Mouse (Mus musculus) left cerebral cortex, postnatal 10 days (tissue): ENCODE data around the gene Sfxn1. TPM values are rescaled to one million over a fixed set of nuclear protein-coding genes. Genes with fewer than 3 reads are reported as not detected.
A peak's percentile ranks its signal among the peaks of the same experiment; 100 is the strongest.

ENCODE experiments used
- DNase-seq, 2 experiments: peaks; one replicate each; pipeline ENCODE4 v3.0.0; 2021 to 2022; ENCODE audit warnings: low spot score in 2 of 2, mixed read lengths in 1 of 2; ENCODE audit errors: extremely low spot score in 1 of 2
- intact Hi-C: fragments of 180-260 bp; cut with DNase I; formaldehyde crosslinking; loops from one replicate; pipeline ENCODE4 v1.15.1; 2025
- total RNA-seq, 2 experiments: library from RNA; stranded (reverse); gene quantifications; 2 replicates each; pipeline ENCODE4 v1.2.3; 2021

Sfxn1 gene
- 10 to 100 TPM; 68.2 to 68.6 TPM for total RNA-seq

DNA sequence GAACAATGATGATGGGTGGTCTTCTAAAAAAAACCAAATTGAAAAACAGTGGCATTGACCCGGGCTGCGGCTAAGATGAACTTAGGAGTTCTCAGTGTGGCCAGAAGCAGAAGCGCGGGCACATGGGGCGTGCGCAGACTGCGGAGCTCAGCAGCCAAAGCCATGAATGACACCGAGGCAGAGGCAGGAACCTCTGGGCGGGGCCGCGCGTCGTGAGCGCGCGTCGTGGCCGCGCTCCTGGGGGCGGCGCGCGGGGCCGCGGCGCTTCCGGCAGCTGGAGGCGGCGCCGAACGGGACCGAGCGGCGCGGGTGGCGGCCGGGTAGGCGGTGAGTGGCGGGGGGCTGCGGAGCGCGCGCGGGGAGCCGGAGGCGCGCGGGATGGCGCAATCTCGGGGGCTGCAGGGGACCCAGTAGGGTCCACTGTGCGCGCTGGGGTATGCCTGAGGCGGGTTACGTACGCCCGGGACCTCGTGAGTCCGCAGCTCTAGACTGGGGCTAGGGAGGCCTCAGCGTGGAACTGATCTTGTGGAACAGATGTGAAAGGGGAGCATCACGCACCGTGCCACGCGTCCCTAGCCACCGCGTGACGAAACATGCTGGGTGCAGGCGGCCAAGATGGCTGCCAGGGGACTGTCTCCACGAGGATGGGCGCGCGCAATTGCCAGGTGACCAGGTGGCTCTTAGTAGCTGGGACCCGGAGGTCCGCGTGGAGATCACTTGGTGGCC lies at the start of gene Sfxn1:
Sfxn1 (plus strand) TSS at position 264 of the 726 bp plus-strand sequence.
- DNase-seq: peak; percentile 62 to 82
- intact Hi-C loops: no loop called here

DNA sequence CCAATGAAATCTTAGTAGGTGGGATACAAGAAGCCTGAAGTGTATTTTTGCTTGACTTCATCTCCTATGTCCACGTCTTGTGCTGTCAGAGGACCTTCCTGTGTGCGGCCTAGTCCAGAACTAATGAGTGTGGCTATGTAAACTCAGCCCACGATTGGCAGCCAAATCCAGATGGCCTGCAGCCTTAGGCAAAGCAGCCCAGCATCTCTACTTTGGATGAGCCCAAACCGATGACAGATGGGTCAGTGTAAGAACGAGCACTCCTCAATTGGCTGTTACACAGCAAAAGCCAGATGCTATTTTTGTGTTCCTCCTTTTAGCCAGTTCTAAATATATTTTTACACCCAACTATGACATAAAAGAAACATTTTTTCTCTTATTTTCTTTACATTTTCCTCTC lies 48.4 kb upstream of the Sfxn1 start:
- DNase-seq: peak in 1 of 2 experiments; percentile 53
- intact Hi-C loops: no loop called here

- intact Hi-C loops: no loop called here
- DNase-seq: no peak
These were observed 44.6 kb upstream of the Sfxn1 start for GRCm38 (mm10) chr13:54027079-54027478.

DNA sequence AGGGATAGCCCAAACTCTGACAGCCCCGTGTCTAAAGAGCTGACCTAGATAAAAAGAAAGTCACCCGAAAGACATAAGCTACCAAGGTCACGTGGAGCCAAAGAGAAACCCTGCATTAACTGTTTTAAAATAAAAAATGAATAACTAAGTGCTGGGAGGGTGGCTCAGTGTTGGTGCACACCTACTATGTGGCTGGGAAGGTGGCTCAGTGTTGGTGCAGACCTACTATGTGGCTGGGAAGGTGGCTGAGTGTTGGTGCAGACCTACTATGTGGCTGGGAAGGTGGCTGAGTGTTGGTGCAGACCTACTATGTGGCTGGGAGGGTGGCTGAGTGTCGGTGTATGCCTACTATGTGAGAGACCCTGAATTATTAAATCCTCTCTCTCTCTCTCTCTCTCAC lies 38.0 kb upstream of the Sfxn1 start:
- no peak for DNase-seq
- intact Hi-C loops: no loop called here

DNA sequence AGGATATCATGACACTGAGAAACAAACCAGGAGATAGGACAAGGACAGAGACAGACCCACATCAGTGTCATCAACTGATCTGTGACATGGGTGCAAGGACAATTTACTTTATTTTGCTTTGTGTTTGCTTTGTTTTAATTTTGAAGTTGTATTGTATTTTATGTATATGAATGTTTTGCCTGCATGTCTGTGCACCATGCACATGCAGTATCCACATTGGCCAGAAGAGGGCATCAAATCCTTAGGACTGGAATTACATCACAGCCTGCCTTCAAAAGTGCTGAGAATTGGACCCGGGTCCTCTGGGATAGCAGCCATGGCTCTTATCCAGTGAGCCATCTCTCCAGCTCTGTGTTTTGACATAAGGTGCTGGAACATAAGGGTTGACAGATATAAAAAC lies 36.1 kb upstream of the Sfxn1 start:
- intact Hi-C loops: no loop called here
- no peak for DNase-seq

- no peak for DNase-seq
- intact Hi-C loops: no loop called here
These were observed 33.7 kb upstream of the Sfxn1 start for GRCm38 (mm10) chr13:54037936-54038335.

DNA sequence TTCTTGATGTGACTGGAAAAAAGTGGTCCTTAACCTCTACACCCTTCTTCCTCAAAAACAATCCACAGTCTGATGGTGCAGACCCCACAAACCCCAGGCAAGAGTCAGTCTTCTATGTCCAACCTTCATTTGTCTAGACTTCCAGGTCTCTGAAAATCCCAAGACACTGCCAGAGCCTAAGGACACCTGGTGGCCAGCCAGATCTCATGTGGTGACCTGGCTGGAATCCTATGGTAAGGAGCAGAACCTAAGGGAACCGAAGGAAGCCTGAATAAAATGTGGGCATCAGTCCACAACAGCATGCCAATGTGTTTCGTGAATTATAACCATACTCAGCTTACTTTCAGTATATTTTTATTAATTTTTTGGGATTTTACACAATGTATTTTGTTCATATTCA lies 31.4 kb upstream of the Sfxn1 start:
- no peak for DNase-seq
- intact Hi-C loops: no loop called here

DNA sequence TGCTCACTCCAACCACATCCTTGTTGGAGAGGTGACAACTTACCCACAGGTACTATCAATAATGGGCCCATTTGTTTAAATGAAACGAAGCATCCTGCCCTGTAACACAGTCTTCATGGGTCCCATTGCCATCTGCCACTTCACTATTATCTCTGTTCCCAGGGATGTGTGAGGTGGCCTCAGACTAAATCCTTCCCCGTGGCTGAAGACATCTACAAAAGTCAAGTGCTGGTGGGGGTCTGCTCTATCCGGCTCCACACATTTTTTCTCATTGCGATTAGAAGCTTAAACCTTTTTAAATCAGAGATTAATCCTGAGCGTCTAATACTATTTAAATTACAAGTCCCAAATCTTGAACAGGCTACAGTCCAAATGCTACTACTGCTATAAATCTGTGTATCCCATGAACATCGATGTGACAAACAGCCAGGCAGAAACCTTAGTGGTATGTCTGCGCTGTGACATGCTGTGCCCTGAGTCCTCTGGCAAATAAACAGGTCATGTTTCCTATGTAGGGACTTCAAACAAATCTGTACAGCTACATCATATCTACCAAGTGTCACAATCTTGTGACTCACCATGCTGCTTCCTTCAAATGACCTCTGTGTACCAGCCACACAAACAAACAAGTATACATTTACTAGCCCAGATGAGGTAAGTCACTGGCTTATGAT lies 22.9 kb upstream of the Sfxn1 start:
- intact Hi-C loops: no loop called here
- DNase-seq: no peak

DNA sequence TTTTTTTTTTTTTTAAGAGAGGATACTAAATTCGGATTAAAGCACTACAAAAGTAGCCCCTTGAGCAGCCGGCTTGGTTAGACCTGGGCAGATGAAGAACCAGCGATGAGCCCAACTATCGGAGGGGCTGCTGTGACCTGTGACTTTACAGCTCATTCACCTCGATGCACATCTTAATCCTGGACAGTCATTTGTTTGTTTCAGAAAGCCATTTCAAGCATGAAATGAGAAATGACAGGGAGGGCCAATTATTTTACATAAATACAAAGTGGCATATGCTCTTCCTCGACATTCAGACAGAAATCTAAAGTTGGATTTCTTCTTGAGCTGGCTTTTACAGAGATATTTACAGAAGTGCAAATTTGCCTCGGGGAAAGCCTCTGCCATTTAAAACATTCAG lies 20.0 kb upstream of the Sfxn1 start:
- intact Hi-C loops: loop anchor here (10.0 kb wide), 1 partner anchor 127 kb away; no protein-coding TSS in a partner anchor
- DNase-seq: no peak

DNA sequence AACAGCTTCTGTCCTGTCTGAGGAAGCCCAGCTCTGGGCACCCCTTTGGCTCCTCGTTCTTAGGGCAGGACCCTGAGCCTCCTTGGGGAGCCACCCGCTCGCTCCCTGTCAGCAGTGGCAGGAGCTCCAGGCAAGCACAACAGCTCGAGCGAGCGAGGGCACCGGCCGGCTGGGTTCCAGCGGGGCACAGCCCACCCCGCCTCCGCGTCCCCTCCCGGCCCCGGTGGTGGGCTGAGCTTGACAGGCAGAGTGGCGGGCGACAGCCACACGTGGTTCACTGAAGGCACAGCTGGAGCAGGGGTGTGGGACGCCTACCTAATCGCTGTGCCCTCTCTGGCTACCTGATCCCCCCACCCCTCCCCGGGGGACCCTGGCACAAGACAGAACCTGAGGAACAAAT lies 16.7 kb upstream of the Sfxn1 start:
- intact Hi-C loops: loop anchor here (10.0 kb wide), 1 partner anchor 130 kb away; no protein-coding TSS in a partner anchor
- peak in 1 of 2 experiments; percentile 52 for DNase-seq

DNA sequence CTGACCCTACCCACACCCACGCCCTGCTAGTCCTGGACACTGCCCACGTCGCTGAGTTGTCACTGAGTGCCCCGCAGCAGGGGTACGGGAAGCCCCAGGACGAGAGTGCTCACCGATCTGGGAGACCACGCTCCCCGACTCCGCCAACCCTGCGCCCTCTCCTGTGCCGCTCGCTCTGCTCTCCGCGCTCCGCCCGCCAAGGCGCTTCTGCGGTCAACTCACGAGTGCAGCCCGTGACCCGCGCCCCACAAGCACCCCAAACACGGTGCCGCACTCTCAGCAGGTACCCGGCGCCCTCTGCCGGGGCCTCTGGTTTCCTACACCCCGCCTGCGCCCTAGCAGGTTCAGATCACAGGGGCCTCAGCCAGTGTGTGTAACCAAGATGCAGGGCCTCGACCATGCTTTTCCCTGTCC lies 16.2 kb upstream of the Sfxn1 start, which contains the start of gene Drd1:
Drd1 (minus strand) TSS at position 258 of the 414 bp plus-strand sequence.
- intact Hi-C loops: loop anchor here (10.0 kb wide), 1 partner anchor 131 kb away; no protein-coding TSS in a partner anchor
- peak; percentile 72 to 81 for DNase-seq

- intact Hi-C loops: loop anchor here (2.0 to 10.0 kb wide), 2 partner anchors 279 to 617 kb away; no protein-coding TSS in a partner anchor
- DNase-seq: no peak
These were observed 9.6 kb upstream of the Sfxn1 start for GRCm38 (mm10) chr13:54062068-54062467.

- no peak for DNase-seq
- intact Hi-C loops: loop anchor here (2.0 to 10.0 kb wide), 2 partner anchors 280 to 618 kb away; no protein-coding TSS in a partner anchor
These were observed 8.4 kb upstream of the Sfxn1 start for GRCm38 (mm10) chr13:54063292-54063691.

DNA sequence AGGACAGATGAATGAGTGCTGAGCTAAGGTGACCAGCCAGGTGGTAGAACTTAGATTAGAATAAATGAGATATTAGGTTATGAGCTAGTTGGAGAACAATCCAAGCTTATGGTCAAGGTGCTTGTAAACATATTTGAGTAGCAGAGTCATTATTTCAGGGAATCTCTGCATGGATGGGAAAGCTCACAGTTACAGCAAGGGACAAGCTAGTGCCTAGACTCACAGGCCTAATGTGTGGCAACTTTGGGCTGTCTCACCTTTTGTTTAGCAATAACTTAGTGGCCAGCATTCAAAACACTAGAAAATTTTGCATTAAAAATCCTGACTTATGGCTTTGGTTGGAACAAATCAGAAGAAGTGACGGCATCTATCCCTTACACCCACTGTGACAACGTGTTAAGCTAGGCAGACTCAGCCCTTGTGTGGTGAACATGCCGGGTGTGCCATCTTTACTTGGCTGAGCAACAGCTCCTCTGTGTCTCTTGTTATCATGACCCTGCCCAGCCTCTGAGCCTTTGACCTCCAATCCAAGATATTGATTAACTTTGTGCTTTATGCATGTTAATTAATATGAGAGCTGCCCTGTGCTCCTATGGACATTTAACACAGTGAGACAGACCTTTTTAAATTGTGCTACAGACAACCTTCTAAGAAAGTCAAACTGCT lies 5.5 kb upstream of the Sfxn1 start:
- DNase-seq: no peak
- intact Hi-C loops: loop anchor here (10.0 kb wide), 1 partner anchor 621 kb away; no protein-coding TSS in a partner anchor

GRCm38 (mm10) chr13:54067617-54068166 lies 4.0 kb upstream of the Sfxn1 start:
- intact Hi-C loops: loop anchor here (10.0 kb wide), 1 partner anchor 623 kb away; no protein-coding TSS in a partner anchor

DNA sequence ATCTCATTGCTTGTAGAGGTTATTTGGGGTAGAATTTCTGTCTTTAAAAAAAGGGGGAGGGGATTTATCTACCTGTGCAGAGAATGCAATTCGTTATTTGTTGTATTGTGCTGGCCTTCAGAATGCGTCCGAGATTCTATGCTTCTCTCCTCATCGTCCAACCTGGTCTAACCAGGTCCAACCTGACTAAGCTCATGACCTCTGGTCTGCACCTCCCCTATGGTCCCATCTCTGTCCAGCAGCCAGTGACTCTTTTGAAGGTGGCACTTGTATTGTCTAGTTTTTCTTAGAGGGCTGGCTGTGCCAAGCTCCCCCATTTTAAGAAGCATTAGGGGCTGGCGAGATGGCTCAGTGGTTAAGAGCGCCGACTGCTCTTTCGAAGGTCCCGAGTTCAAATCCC lies 658 bp upstream of the Sfxn1 start:
- DNase-seq: no peak
- intact Hi-C loops: no loop called here

More at GRCm38 (mm10) chr13:54067617-54068166, 4.0 kb upstream of the Sfxn1 start:
- DNase-seq: no peak

- DNase-seq: no peak
- intact Hi-C loops: no loop called here
These were observed 923 bp downstream of the Sfxn1 start for GRCm38 (mm10) chr13:54072526-54073057.

DNA sequence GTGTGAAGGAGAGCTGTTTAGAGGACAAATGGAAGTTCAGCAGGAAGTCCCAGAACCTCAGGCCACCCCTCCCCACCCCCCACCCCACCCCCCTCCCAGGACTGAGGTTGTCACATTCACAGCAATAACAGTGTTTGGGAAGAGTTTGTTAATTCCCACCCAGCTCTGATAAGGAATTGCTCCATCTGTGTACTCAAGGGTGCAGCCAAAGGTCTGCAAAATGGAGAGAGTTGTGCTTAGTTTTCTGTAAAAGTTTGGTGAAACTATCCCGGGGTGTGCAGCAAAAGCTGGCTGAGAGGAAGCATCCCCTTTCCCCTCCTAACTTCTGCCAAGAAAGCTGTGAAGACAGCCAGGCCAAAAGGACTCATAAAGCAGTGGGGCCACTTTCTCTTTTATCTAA lies 1.4 kb downstream of the Sfxn1 start:
- intact Hi-C loops: no loop called here
- DNase-seq: no peak

DNA sequence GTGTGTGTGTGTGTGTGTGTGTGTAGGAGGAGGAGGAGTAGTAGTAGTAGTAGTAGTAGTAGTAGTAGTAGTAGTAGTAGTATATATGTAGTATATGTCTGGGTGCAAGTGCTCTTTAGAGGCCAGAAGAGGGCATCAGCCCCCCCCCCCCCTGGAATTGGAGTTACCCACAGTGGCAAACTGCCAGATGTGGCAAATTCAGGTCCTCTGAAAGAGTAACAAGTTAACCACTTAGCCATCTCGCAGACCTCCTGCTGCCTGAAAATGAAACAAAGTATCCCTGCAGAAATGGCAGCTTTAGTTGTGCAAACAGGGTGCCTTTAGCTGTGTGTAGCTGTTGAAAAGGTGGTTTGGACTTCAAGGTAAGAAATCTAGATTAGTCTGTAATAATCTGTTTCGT lies 1.8 kb downstream of the Sfxn1 start:
- intact Hi-C loops: no loop called here
- DNase-seq: no peak
